Mouse (Mus musculus): Measurements from ENCODE around the gene Elobl. TPM values are rescaled to one million over a fixed set of nuclear protein-coding genes. Genes with fewer than 3 reads are reported as not detected.

Gene Elobl
- polyA plus RNA-seq, 1 experiment from 2014 or later, result not detected

GRCm38 (mm10) chr11:88988956-88989355, 22.2 kb upstream of the Elobl start:
- Histone ChIP-seq H3K27me3 (replicated peaks) (no peaks in the 10 kb centered on the region), H3K4me3 (no peak overlapping the region), H3K9ac (no peak overlapping the region), H3K36me3 (peaks cover 66% of the 10 kb centered on the region), H3K4me1 (no peaks in the 10 kb centered on the region), H3K9me3 (no peaks in the 10 kb centered on the region), H3K27ac (replicated peaks) (no peak overlapping the region), H3K4me2 (no peak overlapping the region)
- 73% methylated on average over 5 of the region's 5 CpGs for WGBS
- ATAC-seq (ENCODE audit: extremely low read depth, insufficient number of reproducible peaks, low FRiP score, low TSS enrichment), result no peak

GRCm38 (mm10) chr11:88986616-88987015, 19.9 kb upstream of the Elobl start:
- 79% methylated on average over 10 of the region's 10 CpGs for WGBS
- no peaks in the 10 kb centered on the region for H3K9me3 ChIP-seq
- H3K27me3 ChIP-seq (replicated peaks), result no peaks in the 10 kb centered on the region
- no peaks in the 10 kb centered on the region for H3K4me1 ChIP-seq
- ATAC-seq (ENCODE audit: extremely low read depth, insufficient number of reproducible peaks, low FRiP score, low TSS enrichment), result no peak
- no peak overlapping the region for H3K4me3 ChIP-seq
- no peak overlapping the region for H3K27ac ChIP-seq (replicated peaks)
- no peak overlapping the region for H3K4me2 ChIP-seq
- no peak overlapping the region for H3K9ac ChIP-seq
- H3K36me3 ChIP-seq, result peaks cover 88% of the 10 kb centered on the region

- H3K27ac ChIP-seq (replicated peaks), result no peak overlapping the region
Measured at GRCm38 (mm10) chr11:88981337-88981736, 14.6 kb upstream of the Elobl start.

GRCm38 (mm10) chr11:88977188-88977587, 10.5 kb upstream of the Elobl start:
- no peaks in the 10 kb centered on the region for H3K9me3 ChIP-seq
- H3K4me2 ChIP-seq, result no peak overlapping the region
- H3K4me1 ChIP-seq, result peaks cover 9% of the 10 kb centered on the region
- no peak overlapping the region for H3K4me3 ChIP-seq
- no peak for ATAC-seq (ENCODE audit: extremely low read depth, insufficient number of reproducible peaks, low FRiP score, low TSS enrichment)
- 83% methylated on average over 5 of the region's 5 CpGs for WGBS
- H3K27me3 ChIP-seq (replicated peaks), result no peaks in the 10 kb centered on the region
- H3K27ac ChIP-seq (replicated peaks), result no peak overlapping the region
- peaks cover 13% of the 10 kb centered on the region for H3K36me3 ChIP-seq
- H3K9ac ChIP-seq, result no peak overlapping the region

More at GRCm38 (mm10) chr11:88981337-88981736, 14.6 kb upstream of the Elobl start:
- H3K4me3 ChIP-seq, result no peak overlapping the region
- no peaks in the 10 kb centered on the region for H3K27me3 ChIP-seq (replicated peaks)
- H3K4me1 ChIP-seq, result no peaks in the 10 kb centered on the region
- H3K36me3 ChIP-seq, result peaks cover 50% of the 10 kb centered on the region
- no peak overlapping the region for H3K9ac ChIP-seq
- no peak overlapping the region for H3K4me2 ChIP-seq
- no peak for ATAC-seq (ENCODE audit: extremely low read depth, insufficient number of reproducible peaks, low FRiP score, low TSS enrichment)
- WGBS, result 77% methylated on average over 8 of the region's 8 CpGs
- H3K9me3 ChIP-seq, result no peaks in the 10 kb centered on the region

GRCm38 (mm10) chr11:88976320-88976719, 9.6 kb upstream of the Elobl start:
- Histone ChIP-seq H3K27me3 (replicated peaks) (no peaks in the 10 kb centered on the region), H3K4me1 (peaks cover 9% of the 10 kb centered on the region), H3K4me3 (no peak overlapping the region), H3K9ac (no peak overlapping the region), H3K27ac (replicated peaks) (no peak overlapping the region), H3K4me2 (no peak overlapping the region), H3K9me3 (no peaks in the 10 kb centered on the region), H3K36me3 (peaks cover 5% of the 10 kb centered on the region)
- no peak for ATAC-seq (ENCODE audit: extremely low read depth, insufficient number of reproducible peaks, low FRiP score, low TSS enrichment)
- whole genome bisulfite sequencing, result 88% methylated on average over 2 of the region's 2 CpGs

- whole genome bisulfite sequencing, result 2% methylated on average over 61 of the region's 62 CpGs
Measured at GRCm38 (mm10) chr11:88973776-88974701, 7.3 kb upstream of the Elobl start.

GRCm38 (mm10) chr11:88970202-88970732, 3.5 kb upstream of the Elobl start, which contains the start of gene Coil:
TSS of gene Coil (plus strand) at chr11:88970252.
- WGBS, result 26% methylated on average over 2 of the region's 2 CpGs
- Histone ChIP-seq H3K27ac (replicated peaks) (no peak within 1 kb of the TSS), H3K4me1 (peaks cover 9% of the 10 kb centered on the region), H3K9me3 (no peaks in the 10 kb centered on the region), H3K9ac (no peak within 1 kb of the TSS), H3K4me3 (no peak within 1 kb of the TSS), H3K36me3 (no peaks in the 10 kb centered on the region), H3K27me3 (replicated peaks) (no peaks in the 10 kb centered on the region), H3K4me2 (no peak within 1 kb of the TSS)
- no peak for ATAC-seq (ENCODE audit: extremely low read depth, insufficient number of reproducible peaks, low FRiP score, low TSS enrichment)

More at GRCm38 (mm10) chr11:88973776-88974701, 7.3 kb upstream of the Elobl start:
- Histone ChIP-seq H3K27me3 (replicated peaks) (no peaks in the 10 kb centered on the region), H3K4me2 (peak overlapping the region; percentile 76), H3K9ac (peak overlapping the region; percentile 84), H3K4me1 (peaks cover 9% of the 10 kb centered on the region), H3K27ac (replicated peaks) (peak overlapping the region; percentile 82), H3K9me3 (no peaks in the 10 kb centered on the region), H3K36me3 (no peaks in the 10 kb centered on the region), H3K4me3 (peak overlapping the region; percentile 73)
- peak; percentile 47; the same call in 1 of the 2 replicates for ATAC-seq (ENCODE audit: extremely low read depth, insufficient number of reproducible peaks, low FRiP score, low TSS enrichment)

- no peaks in the 10 kb centered on the region for H3K27me3 ChIP-seq (replicated peaks)
- peaks cover 14% of the 10 kb centered on the region for H3K4me1 ChIP-seq
- H3K9me3 ChIP-seq, result no peaks in the 10 kb centered on the region
- no peak overlapping the region for H3K9ac ChIP-seq
- no peak for ATAC-seq (ENCODE audit: extremely low read depth, insufficient number of reproducible peaks, low FRiP score, low TSS enrichment)
- H3K4me2 ChIP-seq, result no peak overlapping the region
- H3K4me3 ChIP-seq, result no peak overlapping the region
- 72% methylated on average over 3 of the region's 3 CpGs for WGBS
- no peaks in the 10 kb centered on the region for H3K36me3 ChIP-seq
- H3K27ac ChIP-seq (replicated peaks), result no peak overlapping the region
Measured at GRCm38 (mm10) chr11:88958851-88959250, 7.9 kb downstream of the Elobl start.

GRCm38 (mm10) chr11:88955217-88955969, 11.3 kb downstream of the Elobl start, which contains the start of gene Scpep1:
TSS of gene Scpep1 (minus strand) at chr11:88955465.
- Histone ChIP-seq H3K4me1 (peaks cover 19% of the 10 kb centered on the region), H3K27ac (replicated peaks) (peak within 1 kb of the TSS; percentile 48), H3K27me3 (replicated peaks) (no peaks in the 10 kb centered on the region), H3K36me3 (peaks cover 11% of the 10 kb centered on the region), H3K4me3 (peak within 1 kb of the TSS; percentile 63), H3K9ac (peak within 1 kb of the TSS; percentile 74), H3K9me3 (no peaks in the 10 kb centered on the region), H3K4me2 (peak within 1 kb of the TSS; percentile 73)
- peak; percentile 87 for ATAC-seq (ENCODE audit: extremely low read depth, insufficient number of reproducible peaks, low FRiP score, low TSS enrichment)
- 5% methylated on average over 34 of the region's 34 CpGs for WGBS

- Histone ChIP-seq H3K27ac (replicated peaks) (peak overlapping the region; percentile 48), H3K27me3 (replicated peaks) (no peaks in the 10 kb centered on the region), H3K4me2 (peak overlapping the region; percentile 73), H3K4me3 (peak overlapping the region; percentile 63), H3K9ac (peak overlapping the region; percentile 74), H3K36me3 (peaks cover 11% of the 10 kb centered on the region), H3K4me1 (peaks cover 19% of the 10 kb centered on the region), H3K9me3 (no peaks in the 10 kb centered on the region)
- under 1% methylated on average over 4 of the region's 4 CpGs for WGBS
- no peak for ATAC-seq (ENCODE audit: extremely low read depth, insufficient number of reproducible peaks, low FRiP score, low TSS enrichment)
Measured at GRCm38 (mm10) chr11:88954803-88955202, 11.9 kb downstream of the Elobl start.

- peaks cover 19% of the 10 kb centered on the region for H3K4me1 ChIP-seq
- 87% methylated on average over 3 of the region's 3 CpGs for WGBS
- no peak overlapping the region for H3K4me3 ChIP-seq
- H3K9me3 ChIP-seq, result no peaks in the 10 kb centered on the region
- H3K9ac ChIP-seq, result no peak overlapping the region
- ATAC-seq (ENCODE audit: extremely low read depth, insufficient number of reproducible peaks, low FRiP score, low TSS enrichment), result no peak
- H3K4me2 ChIP-seq, result no peak overlapping the region
- H3K27me3 ChIP-seq (replicated peaks), result no peaks in the 10 kb centered on the region
- H3K27ac ChIP-seq (replicated peaks), result no peak overlapping the region
- H3K36me3 ChIP-seq, result peaks cover 18% of the 10 kb centered on the region
Measured at GRCm38 (mm10) chr11:88953582-88953981, 13.1 kb downstream of the Elobl start.

Data from heart, embryonic 13.5 days (tissue).